Mouse (Mus musculus): ENCODE data around the gene Psap. TPM values are rescaled to one million over a fixed set of nuclear protein-coding genes. Genes with fewer than 3 reads are reported as not detected.

Psap gene
- total RNA-seq, 2 experiments from 2014 or later: 1,375 to 1,496 TPM

GRCm38 (mm10) chr10:60346701-60347405 is 69.4 kb downstream of the Psap start, which contains the start of gene Vsir:
Gene Vsir, plus strand, starts transcription at chr10:60346851.
- peak; percentile 49 to 62 for DNase-seq (ENCODE audit: extremely low spot score in 1 of 2, low spot score in 1 of 2)

GRCm38 (mm10) chr10:60347768-60348610 is 70.6 kb downstream of the Psap start:
- DNase-seq (ENCODE audit: extremely low spot score in 1 of 2, low spot score in 1 of 2): no peak

GRCm38 (mm10) chr10:60349056-60349455 is 71.6 kb downstream of the Psap start:
- no peak for DNase-seq (ENCODE audit: extremely low spot score in 1 of 2, low spot score in 1 of 2)

GRCm38 (mm10) chr10:60349644-60350043 is 72.2 kb downstream of the Psap start:
- DNase-seq (ENCODE audit: extremely low spot score in 1 of 2, low spot score in 1 of 2): no peak

GRCm38 (mm10) chr10:60350077-60350804 is 72.8 kb downstream of the Psap start:
- no peak for DNase-seq (ENCODE audit: extremely low spot score in 1 of 2, low spot score in 1 of 2)

- peak; percentile 42 to 76 for DNase-seq (ENCODE audit: extremely low spot score in 1 of 2, low spot score in 1 of 2)
Measured at GRCm38 (mm10) chr10:60350805-60351167, 73.4 kb downstream of the Psap start.

- no peak for DNase-seq (ENCODE audit: extremely low spot score in 1 of 2, low spot score in 1 of 2)
Measured at GRCm38 (mm10) chr10:60351248-60351647, 73.8 kb downstream of the Psap start.

- no peak for DNase-seq (ENCODE audit: extremely low spot score in 1 of 2, low spot score in 1 of 2)
Measured at GRCm38 (mm10) chr10:60351761-60352455, 74.5 kb downstream of the Psap start.

Other genes with a start within 250 kb of the Psap start
- 100 to 1,000 TPM; 509 to 518 TPM for gene Spock2, start 171.4 kb upstream of the Psap start, total RNA-seq (2021)
- gene Chst3, start 58.4 kb upstream of the Psap start, total RNA-seq (2021): 1 to 10 TPM; 2.8 to 3.1 TPM
- 10 to 100 TPM; 25.2 to 25.9 TPM for gene Vsir, start 69.2 kb downstream of the Psap start, total RNA-seq (2021)
- 1 to 10 TPM in 1 of 2 experiments, under 1 TPM in 1; 0.34 to 1.2 TPM for gene Gm17455, start 122.1 kb downstream of the Psap start, total RNA-seq (2021)